Mouse (Mus musculus) neutrophil, adult 59 days (primary cell): ENCODE measurements around the gene Itgb5. TPM values are rescaled to one million over a fixed set of nuclear protein-coding genes. Genes with fewer than 3 reads are reported as not detected.

Experiments used
- total RNA-seq, 2 experiments: library from RNA; stranded (reverse); gene quantifications; 1 replicate in 1 of 2; 2 replicates in 1 of 2; pipeline ENCODE4 v1.2.4; 2023

The Itgb5 gene
- total RNA-seq, result 1 to 10 TPM; 6.2 to 8.8 TPM

DNA sequence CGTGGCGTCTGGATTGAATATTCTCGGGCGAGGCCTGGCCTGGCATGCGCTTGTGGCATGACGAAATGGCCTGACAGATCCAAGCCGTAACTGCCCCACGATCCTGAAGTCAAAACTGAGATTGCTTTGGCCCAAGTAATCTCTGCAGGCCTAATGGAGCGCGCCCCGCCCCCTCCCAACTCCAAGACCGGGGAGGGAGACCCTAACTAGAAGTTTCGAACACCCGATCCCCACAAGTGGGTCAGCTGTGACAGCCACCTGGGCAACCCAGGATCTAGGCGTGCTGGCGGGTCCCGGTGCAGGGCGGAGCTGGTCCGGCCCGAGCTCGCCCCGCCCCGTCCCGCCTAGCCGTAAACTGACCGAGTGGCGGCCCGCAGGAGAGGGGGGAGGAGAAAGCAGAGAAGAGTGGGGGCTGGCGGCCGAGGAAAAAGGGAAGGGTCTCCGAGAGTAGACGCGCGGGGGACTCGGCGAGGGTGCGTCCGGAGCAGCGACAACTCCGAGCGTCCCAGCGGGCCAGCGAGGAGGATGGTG is at the start of gene Itgb5:
Itgb5 (plus strand) TSS at position 365 of the 531 bp plus-strand sequence.

DNA sequence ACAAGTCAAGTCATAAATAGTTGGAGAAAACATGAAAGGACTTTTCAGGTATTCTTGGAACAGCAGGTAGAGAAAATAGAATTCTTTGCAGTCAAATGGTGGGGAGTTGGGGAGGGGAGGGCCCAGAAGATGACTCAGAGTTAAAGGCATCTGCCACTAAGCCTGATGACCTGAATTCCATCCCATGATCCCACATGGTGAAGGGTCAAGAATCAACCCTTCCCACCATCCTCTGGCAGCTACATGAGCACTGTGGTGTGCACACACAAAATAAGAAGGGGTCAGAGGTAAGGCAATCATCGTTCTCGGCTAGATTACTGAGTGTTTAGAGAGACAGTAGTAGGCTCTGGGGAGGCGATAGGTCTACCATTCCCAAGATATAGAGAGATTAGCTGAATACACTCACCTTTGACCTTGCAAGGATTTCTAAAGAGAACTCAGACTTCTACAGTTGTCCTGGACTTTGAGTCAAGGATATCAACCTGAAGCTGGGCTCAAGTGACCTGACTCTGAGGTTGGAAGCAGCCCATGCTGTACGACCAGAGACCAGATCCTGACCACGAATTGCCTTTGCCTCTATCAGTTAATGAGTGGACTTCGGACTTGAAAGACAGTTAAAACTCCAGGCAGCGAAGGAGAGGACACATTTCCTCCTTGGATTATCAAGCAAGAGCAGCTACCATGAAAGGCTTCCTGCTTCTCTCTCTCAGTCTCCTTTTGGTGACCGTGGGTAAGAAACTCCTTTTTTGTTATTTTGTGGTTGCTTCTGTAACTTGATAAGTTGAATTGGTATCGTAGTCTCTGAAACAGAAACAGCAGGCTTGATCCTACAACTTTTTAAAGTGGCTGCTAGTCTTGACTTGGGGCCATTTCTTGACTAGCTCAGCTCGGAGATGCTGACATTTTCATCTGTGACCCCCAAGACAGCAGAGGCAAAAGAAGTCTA is 35.3 kb upstream of the Itgb5 start, which contains the start of gene Muc13:
Muc13 (plus strand) TSS at position 192 of the 946 bp plus-strand sequence.

DNA sequence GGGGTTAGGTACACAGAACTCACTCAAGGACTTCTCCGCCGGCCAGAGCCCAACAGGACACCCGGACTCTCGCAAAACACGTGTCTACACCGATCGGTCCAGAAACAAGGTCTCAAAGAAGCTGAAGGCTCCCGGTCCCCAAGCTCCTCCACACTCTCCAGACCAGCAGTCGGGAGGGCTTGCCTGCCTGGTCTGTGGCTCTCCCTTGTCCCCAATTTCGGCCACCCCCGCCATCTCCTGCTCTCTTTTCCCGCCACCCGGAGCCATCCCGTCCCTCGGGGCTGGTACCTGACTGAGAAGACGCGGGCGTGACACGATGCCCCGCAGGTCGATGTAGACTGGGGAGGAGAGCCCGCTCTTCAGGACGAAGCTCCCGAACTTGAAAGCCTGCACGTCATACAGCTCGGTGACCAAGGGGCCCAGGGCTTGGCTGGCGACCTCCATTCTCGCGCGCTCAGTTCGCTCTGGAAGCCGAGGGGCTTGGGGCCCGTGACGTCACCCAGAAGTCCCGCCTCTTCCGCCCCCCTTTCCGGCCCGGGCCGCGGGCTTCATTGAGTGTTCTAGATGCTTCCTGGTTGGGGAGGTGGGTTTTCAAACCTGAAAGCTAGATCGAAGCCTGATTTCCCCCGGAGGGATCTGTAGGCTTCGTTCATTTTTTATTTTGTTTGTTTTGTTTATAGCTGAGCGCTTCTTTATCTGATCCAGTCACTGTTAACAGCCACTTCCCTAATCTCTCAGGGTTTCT is 137.2 kb downstream of the Itgb5 start, which contains the start of gene Umps:
Umps (minus strand) TSS at position 501 of the 745 bp plus-strand sequence.

Other genes starting within 250 kb of the Itgb5 start
- gene Heg1, start 145.3 kb upstream of the Itgb5 start, total RNA-seq, result 10 to 100 TPM; 13.4 to 14.6 TPM
- gene Muc13, start 35.6 kb upstream of the Itgb5 start, total RNA-seq, result under 1 TPM; 0.76 to 0.77 TPM
- 10 to 100 TPM; 14.5 to 14.8 TPM for gene Umps, start 137.4 kb downstream of the Itgb5 start, total RNA-seq